Mouse (Mus musculus) embryo, embryonic 11 days (tissue): Measurements from ENCODE around the gene Gtpbp3.

Source experiments
- DNase-seq: peaks from one replicate; pipeline ENCODE4 v3.0.0-alpha.2; 2015

Gene Gtpbp3

DNA sequence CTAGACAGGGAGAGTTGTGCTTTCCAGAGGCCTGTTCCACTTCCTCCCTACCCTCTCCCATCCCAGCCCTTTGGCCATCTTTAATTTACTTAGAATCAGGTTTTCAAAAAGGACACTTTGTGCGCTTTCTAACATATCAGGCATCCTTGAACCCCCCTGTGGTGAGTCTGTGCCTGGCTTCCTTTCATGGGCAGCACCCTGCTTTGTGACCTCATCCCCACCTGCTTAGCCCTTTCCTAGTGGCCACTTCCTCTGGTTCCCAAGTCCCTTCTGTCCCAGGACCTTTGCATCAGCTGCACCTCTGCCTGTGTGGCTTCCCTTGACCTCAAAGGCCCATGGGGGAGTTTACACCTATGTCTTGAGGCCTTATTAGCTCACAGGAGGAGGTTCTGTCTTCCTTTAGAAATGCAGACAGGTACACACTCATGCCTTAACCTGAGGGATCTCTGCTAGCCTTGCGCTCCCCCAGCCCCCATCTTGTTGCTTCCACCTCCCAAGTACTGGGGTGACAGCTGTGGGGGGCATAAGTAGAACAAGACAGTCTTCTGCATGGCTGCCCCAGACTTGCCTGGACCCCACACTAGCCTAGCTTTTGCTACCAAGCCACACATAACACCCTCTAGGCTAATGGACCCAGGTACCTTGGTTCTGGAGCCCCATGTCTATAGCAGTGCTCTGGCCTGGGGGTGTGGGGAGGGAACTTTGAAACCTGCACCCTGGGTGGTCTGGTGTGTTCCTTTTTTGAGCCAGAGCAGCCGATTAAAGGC is 17.6 kb upstream of the Gtpbp3 start:
- DNase-seq = no peak

GRCm38 (mm10) chr8:71470913-71471255 is 17.0 kb upstream of the Gtpbp3 start:
- DNase-seq = no peak

GRCm38 (mm10) chr8:71471861-71472260 is 16.0 kb upstream of the Gtpbp3 start:
- no peak for DNase-seq

- DNase-seq = no peak
Observed at GRCm38 (mm10) chr8:71472601-71473386, 15.1 kb upstream of the Gtpbp3 start.

- DNase-seq = no peak
Observed at GRCm38 (mm10) chr8:71474344-71474743, 13.6 kb upstream of the Gtpbp3 start.

- no peak for DNase-seq
Observed at GRCm38 (mm10) chr8:71474785-71475701, 12.9 kb upstream of the Gtpbp3 start.

DNA sequence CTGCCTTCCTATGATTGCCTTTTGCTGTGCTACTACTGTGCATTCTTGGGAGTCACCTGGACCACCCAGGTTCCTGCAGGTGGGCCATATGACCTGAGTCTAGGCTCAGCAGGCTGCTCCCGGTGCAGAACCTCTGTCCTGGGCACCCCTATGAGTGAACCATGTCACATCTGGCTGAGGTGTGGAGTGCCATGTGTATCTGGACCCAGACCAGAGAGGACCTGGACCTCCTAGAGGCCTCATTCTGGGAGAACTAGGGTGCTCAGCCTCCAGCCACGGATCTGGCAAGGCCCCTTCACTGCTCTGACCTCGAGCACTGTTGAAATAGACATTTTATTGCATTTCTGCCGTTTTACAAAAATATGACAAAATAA is 12.2 kb upstream of the Gtpbp3 start:
- no peak for DNase-seq

GRCm38 (mm10) chr8:71476099-71476940 is 11.6 kb upstream of the Gtpbp3 start:
- peak; percentile 93 for DNase-seq

DNA sequence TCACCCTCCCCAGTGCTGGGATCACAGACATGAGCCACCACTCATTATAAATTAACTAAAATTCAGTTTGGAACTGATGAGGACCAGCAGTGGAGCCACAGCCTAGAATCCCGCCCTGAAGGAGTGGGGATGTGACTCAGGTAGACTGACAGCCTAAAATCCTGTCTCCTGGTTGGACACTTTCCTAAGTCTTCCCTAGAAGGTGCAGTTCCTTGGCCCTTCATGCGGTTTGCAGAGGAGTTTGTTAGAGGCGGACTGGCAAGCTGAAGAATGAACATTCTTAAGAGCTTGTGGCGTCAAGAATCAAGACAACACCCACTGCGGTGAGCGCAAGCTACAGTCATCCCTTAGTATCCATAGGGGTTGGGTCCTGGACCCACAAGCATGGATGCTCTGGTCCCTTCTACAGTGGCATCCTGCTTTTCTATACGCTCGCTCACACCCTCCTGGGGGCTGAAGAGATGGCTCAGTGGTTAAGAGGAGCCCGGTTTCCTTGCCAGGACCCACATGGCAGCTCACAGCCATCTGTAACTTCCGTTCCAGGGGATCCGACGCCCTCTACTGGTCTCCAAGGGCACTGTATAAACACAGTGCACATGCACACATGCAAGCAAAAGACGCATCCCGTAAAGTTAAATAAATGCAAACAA is 10.6 kb upstream of the Gtpbp3 start:
- peak; percentile 52 for DNase-seq

- DNase-seq = no peak
Observed at GRCm38 (mm10) chr8:71478943-71479342, 9.0 kb upstream of the Gtpbp3 start.

- DNase-seq = peak; percentile 68
Observed at GRCm38 (mm10) chr8:71483932-71484331, 4.0 kb upstream of the Gtpbp3 start.

- no peak for DNase-seq
Observed at GRCm38 (mm10) chr8:71484736-71485135, 3.2 kb upstream of the Gtpbp3 start.

- DNase-seq = peak; percentile 94
Observed at GRCm38 (mm10) chr8:71485142-71486135, 2.5 kb upstream of the Gtpbp3 start, which contains the start of gene Ano8. Ano8 (minus strand) TSS chr8:71485963.

GRCm38 (mm10) chr8:71486136-71486529 is 1.8 kb upstream of the Gtpbp3 start:
- DNase-seq = no peak

- DNase-seq = peak; percentile 94
Observed at GRCm38 (mm10) chr8:71488454-71488853, 551 bp downstream of the Gtpbp3 start.

DNA sequence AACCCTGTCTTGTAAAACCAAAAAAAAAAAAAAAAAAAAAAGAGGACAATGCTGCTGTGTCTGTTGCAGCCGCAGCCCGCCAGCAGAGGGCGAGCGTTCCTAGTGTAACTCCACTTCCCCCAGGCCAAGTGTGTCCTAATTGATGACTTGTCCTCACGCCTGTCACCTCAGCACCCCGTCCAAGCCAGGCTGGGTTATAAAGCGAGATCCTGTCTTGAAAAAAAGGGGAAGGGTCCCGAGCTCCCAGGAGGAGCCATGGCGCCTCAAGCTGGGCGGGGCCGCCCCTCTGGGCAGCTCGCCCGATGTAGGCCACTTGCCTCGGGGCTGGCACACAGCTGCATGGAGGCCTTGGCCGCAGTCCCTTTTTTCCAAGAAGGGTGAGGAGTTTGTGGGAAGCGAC is 7.1 kb downstream of the Gtpbp3 start:
- peak; percentile 92 for DNase-seq

DNA sequence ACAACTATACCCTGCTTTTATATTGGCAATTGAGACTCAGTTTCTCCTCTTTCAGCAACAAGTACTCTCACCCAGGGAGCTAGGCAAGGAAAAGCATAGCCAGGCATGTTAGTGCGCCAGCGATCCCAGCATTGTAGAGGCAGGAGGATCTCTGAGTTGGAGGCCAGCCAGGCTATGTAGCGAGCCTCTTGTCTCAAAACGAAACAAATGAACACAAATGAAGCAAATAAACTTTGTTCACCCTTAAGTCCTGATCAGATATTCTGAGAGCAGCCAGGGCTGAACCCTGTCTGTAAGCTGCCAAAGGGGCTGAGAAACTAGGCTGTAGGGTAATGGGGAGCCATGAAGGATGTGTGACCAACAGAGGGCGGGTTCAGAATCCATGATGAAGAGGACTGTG is 7.9 kb downstream of the Gtpbp3 start:
- DNase-seq = no peak

DNA sequence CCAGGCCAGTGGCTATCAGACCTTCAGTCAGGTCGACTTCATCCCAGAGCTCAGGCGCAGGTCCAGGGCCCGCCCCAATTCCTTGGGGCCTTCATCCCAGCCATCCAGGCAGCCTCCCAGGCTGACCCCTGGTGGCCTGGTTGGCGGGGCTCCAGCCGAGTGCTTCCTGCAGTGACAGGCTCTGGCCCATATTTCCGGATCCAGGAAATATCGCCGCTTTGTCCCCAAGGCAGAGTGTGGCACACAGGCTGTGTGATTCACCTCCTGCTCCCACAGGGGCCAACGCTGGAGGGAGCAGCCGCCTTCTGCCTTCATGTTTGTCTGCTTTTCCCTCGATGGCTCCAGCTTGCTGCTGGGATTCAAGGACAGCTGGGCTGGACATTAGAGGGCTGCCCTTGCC is 8.6 kb downstream of the Gtpbp3 start:
- DNase-seq = peak; percentile 37

DNA sequence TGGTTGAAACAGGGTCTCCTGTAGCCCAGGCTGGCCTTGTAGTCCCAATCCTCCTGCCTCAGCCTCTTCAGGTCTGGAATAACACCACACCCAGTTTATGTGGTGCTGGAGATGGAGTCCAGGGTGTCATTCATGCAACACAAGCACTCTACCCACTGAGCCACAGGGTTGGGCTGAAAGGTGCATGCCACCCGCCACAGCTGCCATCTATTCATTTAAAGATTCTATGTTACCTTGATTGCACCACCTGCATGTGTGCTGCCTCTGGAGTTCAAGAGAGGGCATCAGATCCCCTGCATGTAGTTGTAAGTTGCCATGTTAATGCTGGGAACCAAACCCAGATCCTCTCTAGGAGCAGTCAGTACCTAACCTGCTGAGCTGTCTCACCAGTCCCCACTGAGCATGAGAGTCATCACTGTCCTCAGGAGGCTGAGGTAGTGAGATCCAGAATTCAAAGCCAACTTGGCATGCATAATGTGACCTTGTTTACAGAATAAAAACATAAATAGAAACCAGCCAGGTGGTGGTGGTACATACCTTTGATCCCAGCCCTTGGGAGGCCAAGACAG is 9.3 kb downstream of the Gtpbp3 start:
- DNase-seq = no peak

GRCm38 (mm10) chr8:71497881-71498501 is 10.1 kb downstream of the Gtpbp3 start:
- peak; percentile 44 for DNase-seq
